Mouse (Mus musculus): ENCODE measurements around the gene Gcnt1. TPM values are rescaled to one million over a fixed set of nuclear protein-coding genes. Genes with fewer than 3 reads are reported as not detected.

The Gcnt1 gene
- polyA plus RNA-seq, 1 experiment: 4.6 TPM

GRCm38 (mm10) chr19:17355950-17356867 is 16.4 kb downstream of the Gcnt1 start:
- Histone ChIP-seq H3K27ac (ENCODE audit: insufficient read depth, low read length) (no peak overlapping the region), H3K4me3 (ENCODE audit: insufficient read depth, low read length) (peak overlapping the region; percentile 55), H3K4me1 (ENCODE audit: control insufficient read depth, insufficient read depth, low read length) (no peaks in the 10 kb centered on the region)
- TF ChIP-seq POLR2A (IDR thresholded peaks at IDR 0.05; ENCODE audit: low read depth, low read length) (peak; percentile 63), CTCF (IDR thresholded peaks at IDR 0.05; ENCODE audit: borderline replicate concordance, insufficient read depth, low read length) (0 out of 2 replicates have a peak, but pooled peaks have one; percentile 14)

- Histone ChIP-seq H3K27ac (ENCODE audit: insufficient read depth, low read length) (no peak overlapping the region), H3K4me3 (ENCODE audit: insufficient read depth, low read length) (no peak overlapping the region), H3K4me1 (ENCODE audit: control insufficient read depth, insufficient read depth, low read length) (no peaks in the 10 kb centered on the region)
- TF ChIP-seq POLR2A (IDR thresholded peaks at IDR 0.05; ENCODE audit: low read depth, low read length) (no peak), CTCF (IDR thresholded peaks at IDR 0.05; ENCODE audit: borderline replicate concordance, insufficient read depth, low read length) (no peak)
Observed at GRCm38 (mm10) chr19:17355361-17355760, 17.3 kb downstream of the Gcnt1 start.

- TF ChIP-seq CTCF (IDR thresholded peaks at IDR 0.05; ENCODE audit: borderline replicate concordance, insufficient read depth, low read length) (no peak), POLR2A (IDR thresholded peaks at IDR 0.05; ENCODE audit: low read depth, low read length) (no peak)
- H3K4me3 ChIP-seq (ENCODE audit: insufficient read depth, low read length): no peak overlapping the region
- H3K4me1 ChIP-seq (ENCODE audit: control insufficient read depth, insufficient read depth, low read length): no peaks in the 10 kb centered on the region
- H3K27ac ChIP-seq (ENCODE audit: insufficient read depth, low read length): no peak overlapping the region
Observed at GRCm38 (mm10) chr19:17354797-17355196, 17.8 kb downstream of the Gcnt1 start.

DNA sequence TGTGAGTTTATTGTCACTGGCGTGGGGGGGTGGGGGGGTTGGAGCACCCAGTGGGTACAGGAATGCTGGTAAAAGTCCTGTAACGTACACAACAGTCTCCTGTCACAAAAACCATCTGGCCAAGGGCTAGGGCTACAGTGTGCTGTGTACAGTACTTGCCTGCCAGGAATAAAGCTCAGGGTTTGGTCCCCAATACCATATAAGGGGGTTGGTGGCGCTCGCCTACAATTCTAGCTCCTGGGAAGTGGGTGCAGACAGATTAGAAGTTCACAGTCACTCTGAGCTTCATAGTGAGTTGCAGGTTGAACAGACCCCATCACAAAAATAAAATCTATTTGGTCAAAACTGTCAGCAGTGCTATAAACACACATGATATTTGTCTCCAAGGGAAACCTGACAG is 18.3 kb downstream of the Gcnt1 start:
- Histone ChIP-seq H3K4me1 (ENCODE audit: control insufficient read depth, insufficient read depth, low read length) (no peaks in the 10 kb centered on the region), H3K27ac (ENCODE audit: insufficient read depth, low read length) (no peak overlapping the region), H3K4me3 (ENCODE audit: insufficient read depth, low read length) (no peak overlapping the region)

GRCm38 (mm10) chr19:17353727-17354126 is 18.9 kb downstream of the Gcnt1 start:
- no peak overlapping the region for H3K4me3 ChIP-seq (ENCODE audit: insufficient read depth, low read length)
- H3K27ac ChIP-seq (ENCODE audit: insufficient read depth, low read length): no peak overlapping the region
- TF ChIP-seq POLR2A (IDR thresholded peaks at IDR 0.05; ENCODE audit: low read depth, low read length) (no peak), CTCF (IDR thresholded peaks at IDR 0.05; ENCODE audit: borderline replicate concordance, insufficient read depth, low read length) (no peak)
- H3K4me1 ChIP-seq (ENCODE audit: control insufficient read depth, insufficient read depth, low read length): no peaks in the 10 kb centered on the region

More for the DNA sequence above, 18.3 kb downstream of the Gcnt1 start:
- TF ChIP-seq CTCF (IDR thresholded peaks at IDR 0.05; ENCODE audit: borderline replicate concordance, insufficient read depth, low read length) (no peak), POLR2A (IDR thresholded peaks at IDR 0.05; ENCODE audit: low read depth, low read length) (no peak)

GRCm38 (mm10) chr19:17347852-17348251 is 24.8 kb downstream of the Gcnt1 start:
- no peak for TF ChIP-seq CTCF (IDR thresholded peaks at IDR 0.05; ENCODE audit: borderline replicate concordance, insufficient read depth, low read length)
- TF ChIP-seq POLR2A (IDR thresholded peaks at IDR 0.05; ENCODE audit: low read depth, low read length): no peak
- Histone ChIP-seq H3K4me1 (ENCODE audit: control insufficient read depth, insufficient read depth, low read length) (no peaks in the 10 kb centered on the region), H3K27ac (ENCODE audit: insufficient read depth, low read length) (no peak overlapping the region), H3K4me3 (ENCODE audit: insufficient read depth, low read length) (no peak overlapping the region)

DNA sequence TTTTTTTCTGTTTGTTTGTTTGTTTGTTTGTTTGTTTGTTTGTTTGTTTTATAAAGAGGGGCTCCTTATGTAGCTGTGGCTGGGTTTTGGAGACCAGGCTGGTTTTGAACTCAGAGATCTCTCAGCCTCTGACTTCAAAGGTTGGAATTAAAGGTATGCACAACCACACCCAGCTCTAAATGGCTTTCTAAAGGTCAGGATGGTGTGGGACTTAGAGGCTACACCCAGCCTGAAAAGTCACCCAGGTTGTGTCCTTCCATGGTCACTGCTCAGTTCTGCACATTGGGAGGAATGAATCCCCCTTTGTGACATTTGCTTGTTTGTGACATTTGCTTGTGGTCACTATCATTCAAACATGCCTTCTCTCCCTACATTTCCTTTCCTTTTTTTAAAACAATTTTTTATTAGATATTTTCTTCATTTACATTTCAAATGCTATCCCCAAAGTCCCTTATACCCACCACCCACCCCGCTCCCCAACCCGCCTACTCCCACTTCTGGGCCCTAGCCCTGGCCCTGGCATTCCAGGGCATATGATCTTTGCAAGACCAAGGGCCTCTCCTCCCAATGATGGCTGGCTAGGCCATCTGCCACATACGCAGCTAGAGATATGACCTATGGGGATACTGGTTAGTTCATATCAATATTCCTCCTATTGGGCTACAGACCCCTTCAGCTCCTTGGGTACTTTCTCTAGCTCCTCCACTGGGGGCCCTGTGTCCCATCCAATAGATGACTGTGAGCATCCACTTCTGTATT is 25.7 kb downstream of the Gcnt1 start:
- Histone ChIP-seq H3K4me3 (ENCODE audit: insufficient read depth, low read length) (no peak overlapping the region), H3K27ac (ENCODE audit: insufficient read depth, low read length) (no peak overlapping the region), H3K4me1 (ENCODE audit: control insufficient read depth, insufficient read depth, low read length) (no peaks in the 10 kb centered on the region)
- no peak for TF ChIP-seq CTCF (IDR thresholded peaks at IDR 0.05; ENCODE audit: borderline replicate concordance, insufficient read depth, low read length)
- no peak for TF ChIP-seq POLR2A (IDR thresholded peaks at IDR 0.05; ENCODE audit: low read depth, low read length)

GRCm38 (mm10) chr19:17344881-17345280 is 27.8 kb downstream of the Gcnt1 start:
- TF ChIP-seq CTCF (IDR thresholded peaks at IDR 0.05; ENCODE audit: borderline replicate concordance, insufficient read depth, low read length) (no peak), POLR2A (IDR thresholded peaks at IDR 0.05; ENCODE audit: low read depth, low read length) (no peak)
- Histone ChIP-seq H3K27ac (ENCODE audit: insufficient read depth, low read length) (no peak overlapping the region), H3K4me1 (ENCODE audit: control insufficient read depth, insufficient read depth, low read length) (no peaks in the 10 kb centered on the region), H3K4me3 (ENCODE audit: insufficient read depth, low read length) (no peak overlapping the region)

- Histone ChIP-seq H3K27ac (ENCODE audit: insufficient read depth, low read length) (no peak overlapping the region), H3K4me3 (ENCODE audit: insufficient read depth, low read length) (no peak overlapping the region), H3K4me1 (ENCODE audit: control insufficient read depth, insufficient read depth, low read length) (no peaks in the 10 kb centered on the region; the same call in 1 of the 2 replicates)
- TF ChIP-seq CTCF (IDR thresholded peaks at IDR 0.05; ENCODE audit: borderline replicate concordance, insufficient read depth, low read length): no peak
- no peak for TF ChIP-seq POLR2A (IDR thresholded peaks at IDR 0.05; ENCODE audit: low read depth, low read length)
Observed at GRCm38 (mm10) chr19:17339563-17339962, 33.1 kb downstream of the Gcnt1 start.
